Mouse (Mus musculus): Measurements from ENCODE around the gene Selenow.

Selenow gene

DNA sequence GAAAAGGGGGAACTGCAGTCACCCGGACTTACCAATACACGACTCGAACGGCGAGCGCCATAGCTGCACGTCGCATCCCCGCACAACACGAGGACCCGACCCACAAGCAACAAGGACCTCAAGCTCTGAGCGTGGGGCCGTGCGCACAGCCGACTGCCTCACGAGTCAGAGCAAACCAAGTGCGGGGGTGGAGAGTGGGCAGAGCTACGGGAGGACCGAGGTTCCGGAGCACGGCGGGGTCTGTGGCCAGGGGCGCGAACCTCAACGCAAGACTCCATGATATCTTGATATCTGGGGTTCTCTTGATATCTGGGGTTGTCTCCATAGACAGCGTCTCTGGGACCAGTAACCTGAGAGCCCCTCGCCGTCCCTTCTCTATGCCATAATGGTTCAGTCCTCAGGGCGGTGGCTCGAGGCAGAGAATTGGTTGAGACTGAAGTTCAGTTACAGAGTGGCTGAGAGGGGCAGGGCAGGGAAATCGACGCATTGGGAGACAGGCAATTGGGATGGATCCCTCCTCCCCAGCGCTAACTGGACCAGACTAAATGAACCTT, at the start of gene Selenow:
Gene Selenow, minus strand, starts transcription at position 183 of the 554 bp plus-strand sequence.
- peak; percentile 88 for DNase-seq (ENCODE audit: low spot score)

DNA sequence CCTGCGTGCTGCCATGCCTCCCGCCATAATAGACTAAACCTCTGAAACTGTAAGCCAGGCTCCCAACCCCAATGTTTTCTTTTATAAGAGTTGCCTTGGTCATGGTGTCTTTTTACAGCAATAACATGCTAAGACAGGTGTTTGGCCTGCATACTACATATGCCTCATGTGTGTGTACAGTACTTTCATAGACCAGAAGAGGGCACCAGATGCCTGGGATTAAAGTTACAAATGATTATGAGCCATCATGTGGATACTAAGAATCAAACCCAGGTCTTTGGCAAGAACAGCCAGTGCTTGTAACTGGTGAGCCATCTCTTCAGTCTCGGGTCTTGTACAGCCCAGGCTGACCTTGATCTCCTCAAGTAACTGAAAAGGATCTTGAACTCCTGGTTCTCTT, 47.5 kb upstream of the Selenow start:
- no peak for DNase-seq (ENCODE audit: low spot score)

DNA sequence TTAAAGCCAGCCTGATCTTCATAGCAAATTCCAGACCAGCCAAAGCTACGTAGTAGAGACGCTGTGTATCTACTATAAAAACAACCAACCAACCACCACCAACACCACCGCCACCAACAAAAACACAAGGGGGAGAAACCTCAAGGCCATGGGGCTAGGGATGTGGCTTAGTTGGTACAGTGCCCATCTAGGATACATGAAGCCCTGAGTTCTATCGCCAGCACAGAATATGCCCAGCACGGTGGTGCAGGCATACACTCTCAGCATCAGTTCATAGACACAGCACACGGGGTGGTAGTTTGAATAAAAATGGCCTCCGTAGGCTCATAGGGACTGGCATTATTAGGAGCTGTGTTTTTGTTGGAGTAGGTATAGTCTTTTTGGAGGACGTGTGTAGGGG, 46.1 kb upstream of the Selenow start:
- no peak for DNase-seq (ENCODE audit: low spot score)

DNA sequence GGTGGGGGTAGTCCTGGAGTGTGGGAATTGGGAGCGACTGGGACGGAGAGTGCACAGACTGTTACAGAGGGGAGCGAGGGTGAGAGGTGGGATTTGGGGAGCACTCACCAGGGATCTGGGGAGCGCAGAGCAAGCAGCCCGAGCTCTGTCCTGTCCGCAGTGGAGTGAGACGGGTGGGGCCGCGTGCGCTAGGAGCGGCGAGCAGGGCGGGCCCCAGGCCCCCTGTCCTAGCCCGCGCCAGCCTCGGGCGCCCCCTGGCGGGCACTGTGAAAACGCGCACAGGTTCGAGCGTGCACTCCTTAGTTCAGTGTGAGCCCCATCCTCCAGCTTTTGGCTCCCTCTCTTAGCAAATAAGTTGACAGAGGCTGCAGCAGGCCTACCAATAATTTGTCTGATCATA, 45.1 kb upstream of the Selenow start, which contains the start of gene Ehd2:
Gene Ehd2, minus strand, starts transcription at position 256 of the 400 bp plus-strand sequence.
- DNase-seq (ENCODE audit: low spot score), result peak; percentile 86

DNA sequence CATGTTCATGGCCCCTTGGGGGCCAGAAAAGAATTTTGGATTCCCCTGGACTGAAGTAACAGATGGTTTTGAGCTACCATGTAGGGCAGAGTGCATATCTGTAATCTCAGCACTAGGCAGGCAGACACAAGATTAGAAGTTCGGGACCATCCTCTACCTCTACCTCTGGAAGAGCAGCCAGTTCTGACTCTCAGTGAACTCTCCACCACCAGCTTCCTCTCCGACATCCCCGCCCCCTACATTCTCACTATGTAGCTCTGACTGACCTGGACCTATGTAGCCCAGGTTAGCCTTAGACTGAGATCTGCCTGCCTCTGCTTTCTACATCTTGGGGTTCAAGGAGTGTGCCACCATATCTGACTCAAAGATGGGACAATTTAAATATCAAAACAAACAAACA, 44.3 kb upstream of the Selenow start:
- no peak for DNase-seq (ENCODE audit: low spot score)

DNA sequence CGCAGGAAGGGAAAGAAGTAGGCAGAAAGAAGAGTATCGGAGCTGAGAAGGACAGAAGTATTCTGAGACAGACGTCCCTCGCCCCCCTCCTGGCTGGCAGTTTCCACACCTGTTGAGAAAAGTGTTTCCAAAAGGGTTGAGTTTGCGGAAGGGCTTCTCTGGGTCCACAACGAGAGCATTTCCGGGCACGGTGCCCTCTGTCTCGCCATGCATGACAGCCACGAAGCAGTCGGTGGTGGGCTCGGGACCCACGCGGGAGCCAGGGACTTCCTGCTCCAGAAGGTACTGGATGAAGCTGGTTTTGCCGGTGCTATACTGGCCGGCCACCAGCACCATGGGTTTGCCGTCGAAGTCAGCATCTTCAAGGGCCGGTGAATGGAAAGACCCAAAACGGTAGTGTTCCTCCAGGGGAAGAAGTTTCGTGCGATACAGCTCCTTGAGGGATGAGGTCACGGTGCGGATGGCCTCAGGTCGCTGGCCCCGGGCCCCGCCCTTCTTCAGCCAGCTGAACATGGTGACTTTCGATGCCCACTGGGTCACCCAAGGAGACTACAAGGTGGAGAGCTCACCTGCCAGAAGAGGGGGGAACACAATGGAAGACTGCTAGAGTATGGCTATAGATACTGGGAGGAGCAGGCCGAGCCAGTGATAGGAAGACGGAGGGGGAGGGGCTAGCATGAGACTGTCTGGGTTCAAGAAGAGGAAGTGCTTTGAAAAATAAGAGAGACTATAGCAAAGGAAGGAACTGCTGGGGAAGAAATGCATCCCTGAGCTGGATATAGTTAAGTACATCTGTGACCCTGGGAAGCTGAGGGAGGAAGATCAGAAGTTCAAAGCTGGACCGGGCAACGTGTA, 41.8 kb upstream of the Selenow start:
- DNase-seq (ENCODE audit: low spot score), result no peak

DNA sequence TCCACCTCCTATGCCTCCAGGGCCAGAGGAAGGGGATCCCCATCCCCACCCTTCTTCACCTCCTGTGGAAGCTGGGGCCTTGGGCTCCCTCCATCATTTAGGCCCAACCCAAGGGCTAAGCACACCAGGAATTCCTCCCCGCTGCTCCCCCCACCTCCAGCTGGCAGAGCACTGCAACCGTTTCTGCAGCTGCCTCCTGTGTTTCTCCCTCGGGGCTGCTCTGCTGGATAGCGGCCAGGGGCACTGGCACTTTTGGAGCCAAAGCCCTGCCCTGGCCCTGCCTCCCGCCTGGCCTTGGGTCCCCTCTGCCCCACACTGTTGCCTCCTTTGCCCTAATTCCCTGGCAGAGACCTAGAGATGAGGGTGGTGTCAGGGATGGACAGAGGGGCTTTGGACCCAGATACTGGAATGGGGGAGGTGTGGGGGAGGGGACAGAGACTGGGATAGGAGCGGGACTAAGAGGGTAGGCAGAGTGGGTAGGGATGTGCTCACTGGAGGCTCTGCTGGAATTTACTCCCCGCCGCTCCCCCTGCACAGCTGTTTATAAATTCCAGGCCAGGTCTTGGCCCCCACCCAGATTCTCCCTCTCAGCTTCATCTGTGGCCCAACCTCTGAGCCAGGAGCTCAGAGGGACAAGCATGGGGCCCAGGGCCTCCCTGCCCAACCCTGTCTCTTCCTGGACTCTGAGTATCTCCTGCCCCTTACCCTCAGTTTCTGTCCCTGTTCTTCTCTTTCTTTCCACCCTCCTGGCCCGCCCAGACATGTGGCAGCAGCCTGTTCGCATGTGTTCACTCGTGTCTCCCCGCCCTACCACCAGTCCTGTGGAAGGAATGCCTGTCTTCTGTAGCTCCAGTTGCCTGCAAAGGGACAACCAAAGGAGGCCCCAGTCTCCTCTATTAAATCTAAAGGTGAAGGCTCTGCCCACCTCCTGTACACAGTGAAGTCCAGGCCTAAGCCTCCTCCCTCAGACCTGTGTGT, 40.4 kb upstream of the Selenow start:
- DNase-seq (ENCODE audit: low spot score), result peak; percentile 75

DNA sequence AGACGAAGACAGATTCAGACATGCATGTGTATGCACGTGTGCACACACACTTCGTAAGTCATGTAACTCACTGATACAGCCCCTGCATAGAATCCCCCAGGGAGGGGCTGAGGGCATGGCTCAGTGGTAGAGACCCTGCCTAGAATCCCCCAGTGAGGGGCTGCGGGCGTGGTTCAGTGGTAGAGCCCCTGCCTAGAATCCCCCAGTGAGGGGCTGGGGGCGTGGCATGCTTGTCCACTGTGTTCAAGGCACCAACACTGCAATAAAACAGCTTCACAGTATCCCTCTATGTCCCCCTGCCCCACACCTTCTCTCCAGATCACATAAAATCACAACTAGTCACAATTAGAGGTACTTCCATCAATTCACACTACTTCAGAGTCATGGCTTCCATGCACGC, 39.6 kb upstream of the Selenow start:
- DNase-seq (ENCODE audit: low spot score), result no peak

DNA sequence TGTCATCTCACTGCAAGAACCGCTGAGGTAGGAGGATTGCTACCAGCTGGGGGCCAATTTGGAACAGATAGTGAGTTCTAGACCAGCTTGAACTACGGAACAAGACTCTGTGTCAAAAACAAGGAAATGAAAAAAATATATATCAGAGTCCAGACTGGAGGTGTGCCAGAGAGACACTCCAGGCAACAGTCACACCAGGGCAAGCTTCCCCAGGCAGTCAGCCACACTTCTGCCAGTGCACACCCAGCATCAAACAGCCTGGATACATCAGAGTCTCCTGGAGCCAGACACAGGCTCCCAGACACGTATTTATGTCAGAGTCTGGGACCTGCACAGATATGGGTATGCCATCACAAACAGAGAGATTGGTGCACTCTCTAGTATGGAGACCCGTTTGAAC, 39.0 kb upstream of the Selenow start:
- DNase-seq (ENCODE audit: low spot score), result no peak

DNA sequence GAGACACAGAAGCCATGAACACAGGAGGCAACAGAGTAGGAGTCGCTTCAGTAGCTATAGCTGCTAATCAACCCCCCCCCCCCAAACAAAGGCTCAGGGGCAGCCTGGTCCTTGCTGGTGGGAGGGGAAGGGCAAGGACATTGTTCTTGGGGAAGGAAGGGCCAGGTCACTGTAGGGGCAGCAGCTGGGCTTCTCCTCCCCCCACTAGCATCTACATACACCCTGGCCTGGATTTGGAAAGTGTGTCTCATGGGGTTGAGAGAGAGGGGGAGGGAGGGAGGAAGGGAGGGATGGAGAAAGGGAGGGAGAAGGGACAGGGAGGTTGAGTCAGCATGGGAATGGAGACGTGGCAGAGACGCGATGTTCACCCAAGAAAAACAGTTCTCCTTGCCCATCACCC, 38.5 kb upstream of the Selenow start:
- DNase-seq (ENCODE audit: low spot score), result no peak

DNA sequence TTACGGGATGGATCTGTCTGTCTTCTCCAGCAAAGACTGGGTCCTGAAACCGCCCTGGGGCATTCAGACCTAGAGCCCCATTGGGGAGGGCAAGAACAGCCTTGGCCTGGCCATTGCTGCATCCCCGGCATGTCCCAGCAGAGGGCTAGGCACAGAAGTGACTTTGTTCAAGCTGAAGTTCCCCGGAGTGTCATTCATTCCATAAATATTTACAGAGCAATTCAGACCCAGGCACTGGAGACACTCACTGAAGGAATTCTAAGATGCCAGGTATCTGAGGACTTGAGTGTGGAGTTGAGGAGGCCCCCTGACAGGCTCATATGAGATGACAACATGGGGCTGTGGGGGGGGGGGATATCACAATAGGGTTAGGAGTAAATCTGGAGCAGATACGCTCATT, 33.9 kb upstream of the Selenow start:
- DNase-seq (ENCODE audit: low spot score), result no peak

DNA sequence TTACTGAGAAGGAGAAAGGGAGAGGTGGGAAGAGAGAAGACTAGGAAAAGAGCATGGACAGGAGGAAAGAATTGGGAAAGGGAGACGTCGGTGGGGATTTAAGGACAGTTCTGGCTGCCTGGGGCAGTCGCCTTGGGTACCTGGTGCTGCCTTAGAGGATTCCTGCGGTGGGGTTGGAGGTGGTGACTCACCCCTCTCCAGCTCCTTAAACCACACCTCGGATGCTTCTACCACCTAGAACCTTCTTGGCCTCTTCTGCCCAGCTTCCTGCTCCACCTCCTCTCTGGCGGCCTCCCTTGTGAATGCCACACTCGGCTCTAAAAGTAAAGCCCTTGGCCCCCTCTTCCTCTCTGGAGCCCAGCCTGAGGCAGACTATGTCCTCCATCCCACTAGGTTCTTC, 33.3 kb upstream of the Selenow start:
- no peak for DNase-seq (ENCODE audit: low spot score)

DNA sequence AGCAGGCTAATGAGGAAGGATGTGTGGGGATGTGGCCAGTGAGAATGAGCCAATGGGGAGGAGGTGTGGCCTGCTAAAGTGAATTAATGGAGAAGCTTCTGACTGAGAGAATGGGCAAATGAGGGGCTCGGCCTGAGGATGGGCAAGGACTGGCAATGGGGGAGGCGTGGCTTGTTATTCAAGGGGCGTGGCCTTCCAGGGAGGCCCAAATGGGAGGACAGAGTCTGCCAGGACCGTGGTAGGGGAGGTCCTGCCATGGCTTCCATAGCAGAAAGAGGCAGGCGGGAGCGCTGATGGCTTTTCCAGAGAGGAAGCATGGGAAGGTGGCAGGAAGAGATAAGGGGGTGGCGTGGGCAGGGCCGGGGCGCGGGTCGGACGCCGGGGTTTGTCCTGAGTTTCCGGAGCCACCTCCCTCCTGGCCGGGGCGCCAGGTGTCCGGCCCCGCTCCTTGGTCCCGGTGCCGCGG, 32.8 kb upstream of the Selenow start:
- DNase-seq (ENCODE audit: low spot score), result no peak

DNA sequence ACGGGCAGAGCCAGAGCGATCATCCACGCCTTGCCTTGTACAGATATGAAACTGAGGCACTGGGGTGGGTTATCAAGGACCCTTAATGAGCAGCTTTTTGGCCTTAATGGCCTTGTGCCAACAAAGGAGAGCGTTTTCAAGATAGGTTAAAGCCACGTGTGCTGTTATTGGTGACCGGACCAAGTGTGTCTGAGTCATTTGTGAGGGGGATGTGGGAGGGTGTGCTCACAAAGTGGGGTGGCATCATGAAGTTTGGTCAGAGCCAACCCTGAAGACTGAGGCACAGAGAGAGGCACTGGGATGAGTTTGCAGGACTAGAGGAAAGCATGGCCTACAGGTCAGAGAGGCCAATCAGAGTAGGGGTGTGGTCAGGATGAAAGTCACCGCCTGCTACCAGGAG, 32.2 kb upstream of the Selenow start:
- DNase-seq (ENCODE audit: low spot score), result no peak

DNA sequence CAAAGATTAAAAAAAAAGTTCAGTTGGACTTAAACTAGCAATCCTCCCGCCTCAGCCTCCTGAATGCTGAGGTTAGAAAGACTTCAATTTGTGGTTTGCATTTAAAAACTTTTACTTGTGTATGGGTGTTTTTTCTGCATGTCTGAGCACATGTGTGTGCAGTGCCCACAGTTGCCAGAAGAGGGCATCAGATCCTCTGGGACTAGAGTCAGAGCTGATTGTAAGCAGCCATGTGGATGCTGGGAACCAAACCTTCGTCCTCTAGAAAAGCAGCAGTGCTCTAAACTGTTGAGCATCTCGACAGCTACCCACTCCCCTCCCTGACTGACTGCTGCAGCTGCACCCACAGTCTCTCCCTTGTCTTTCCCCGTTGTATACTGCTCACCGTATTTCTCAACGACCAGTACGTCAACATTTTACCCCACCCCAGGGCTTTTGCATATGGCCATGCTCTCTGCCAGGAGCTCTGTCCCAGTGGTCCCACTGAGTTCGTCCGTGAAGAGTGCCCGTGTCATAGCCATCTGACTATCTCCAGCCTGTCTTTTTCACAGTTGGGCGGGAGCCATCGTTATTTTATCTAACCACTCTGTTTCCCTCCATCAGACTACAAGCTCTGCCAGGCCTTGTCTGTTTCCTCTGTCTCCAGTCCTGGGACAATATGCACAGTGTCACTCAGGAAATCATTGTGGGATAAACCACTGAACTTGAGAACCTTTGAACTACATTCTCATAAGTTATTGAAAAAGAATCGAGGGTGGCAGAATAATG, 31.3 kb upstream of the Selenow start:
- DNase-seq (ENCODE audit: low spot score), result no peak

DNA sequence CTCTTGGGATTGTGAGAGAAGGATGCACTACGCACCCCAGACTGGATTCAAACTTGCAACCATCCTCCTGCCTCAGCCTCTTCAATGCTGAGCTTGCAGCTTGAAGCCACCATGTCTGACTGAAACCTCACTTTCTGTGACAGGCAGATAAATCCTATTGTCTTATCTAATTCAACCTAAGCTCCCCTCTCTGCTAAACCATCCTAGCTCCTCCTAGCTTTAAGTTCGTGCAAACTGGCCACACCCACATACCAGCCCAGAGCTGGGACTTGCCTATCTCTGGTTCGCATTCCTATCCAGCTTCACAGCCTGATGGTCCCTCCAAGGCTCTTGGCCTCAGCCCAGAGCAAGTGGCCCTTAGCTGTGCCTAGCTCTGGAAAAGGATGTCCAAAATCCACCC, 30.2 kb upstream of the Selenow start:
- DNase-seq (ENCODE audit: low spot score), result no peak

DNA sequence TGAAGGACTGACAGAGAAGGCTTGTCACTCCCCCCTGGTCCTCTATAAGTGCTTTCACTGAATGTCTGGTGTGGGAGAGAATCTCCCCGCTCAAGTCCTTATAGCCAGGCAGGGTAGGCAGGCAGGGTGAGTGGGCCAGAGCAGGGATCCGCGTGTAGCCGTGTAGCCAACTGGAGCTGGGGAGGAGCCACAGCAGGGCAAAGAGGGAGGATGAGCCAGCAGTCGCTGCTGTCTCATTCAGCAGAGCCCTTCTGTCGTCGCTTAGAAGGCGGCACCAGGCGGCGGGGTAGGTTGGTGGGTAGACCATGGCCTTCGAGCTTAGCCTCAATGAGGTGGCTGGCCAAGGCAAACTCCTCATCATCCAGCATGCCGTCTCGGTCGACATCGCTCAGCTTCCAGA, 27.8 kb upstream of the Selenow start:
- DNase-seq (ENCODE audit: low spot score), result no peak

DNA sequence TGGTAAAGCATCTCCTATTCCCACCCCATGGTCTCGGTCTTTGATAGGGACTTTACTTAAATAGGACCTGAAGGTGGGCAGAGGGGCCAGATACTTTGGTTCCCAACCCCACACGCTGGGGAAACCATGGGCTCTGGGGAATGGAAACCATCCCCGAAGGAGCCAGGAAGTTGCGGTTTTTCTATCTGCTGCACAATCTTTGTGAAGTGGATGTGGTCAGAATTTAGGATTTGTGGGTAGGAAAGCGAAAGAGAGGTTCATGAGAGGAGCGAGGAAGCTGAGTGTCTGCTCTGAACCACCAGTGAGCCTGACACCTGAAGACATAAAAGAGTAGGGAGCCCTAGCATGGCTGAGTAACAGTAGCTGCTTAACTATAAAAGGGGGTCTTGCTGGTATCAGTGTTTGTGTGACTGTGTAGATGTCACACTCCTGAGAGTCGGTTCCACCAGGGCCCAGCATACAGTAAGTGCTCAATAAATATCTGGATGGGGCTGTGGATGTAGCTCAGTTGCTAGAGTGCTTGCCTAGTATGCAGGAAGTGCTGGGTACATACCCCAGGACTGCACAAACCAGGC, 27.1 kb upstream of the Selenow start:
- DNase-seq (ENCODE audit: low spot score), result no peak

DNA sequence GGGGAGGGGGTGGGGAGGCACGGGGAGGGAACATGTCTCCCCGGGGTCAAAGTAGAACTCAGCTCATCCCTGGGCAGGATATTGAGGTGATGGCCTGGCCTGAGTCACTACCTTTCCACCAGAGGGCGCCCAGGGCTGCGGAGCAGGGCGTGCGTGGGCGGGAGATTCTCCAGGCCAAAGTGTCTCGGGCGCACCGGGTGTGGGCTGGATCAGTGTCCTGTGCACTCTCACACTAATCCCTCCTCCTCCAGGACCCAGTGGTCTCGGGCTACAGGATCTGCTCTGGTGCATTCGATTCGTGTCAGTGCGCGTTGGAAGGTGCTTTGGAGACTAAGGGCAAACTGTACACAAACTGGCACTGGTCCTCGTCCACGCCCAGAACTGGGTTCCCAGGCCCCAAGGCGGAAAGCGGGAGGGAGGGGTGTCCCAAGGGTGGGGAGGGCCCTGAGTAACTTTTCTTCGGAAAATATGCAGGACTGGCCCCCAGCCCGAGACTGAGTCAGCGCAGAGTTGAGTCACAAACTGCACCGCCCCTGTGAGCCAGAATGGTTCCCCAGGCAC, 26.3 kb upstream of the Selenow start:
- peak; percentile 90 for DNase-seq (ENCODE audit: low spot score)

DNA sequence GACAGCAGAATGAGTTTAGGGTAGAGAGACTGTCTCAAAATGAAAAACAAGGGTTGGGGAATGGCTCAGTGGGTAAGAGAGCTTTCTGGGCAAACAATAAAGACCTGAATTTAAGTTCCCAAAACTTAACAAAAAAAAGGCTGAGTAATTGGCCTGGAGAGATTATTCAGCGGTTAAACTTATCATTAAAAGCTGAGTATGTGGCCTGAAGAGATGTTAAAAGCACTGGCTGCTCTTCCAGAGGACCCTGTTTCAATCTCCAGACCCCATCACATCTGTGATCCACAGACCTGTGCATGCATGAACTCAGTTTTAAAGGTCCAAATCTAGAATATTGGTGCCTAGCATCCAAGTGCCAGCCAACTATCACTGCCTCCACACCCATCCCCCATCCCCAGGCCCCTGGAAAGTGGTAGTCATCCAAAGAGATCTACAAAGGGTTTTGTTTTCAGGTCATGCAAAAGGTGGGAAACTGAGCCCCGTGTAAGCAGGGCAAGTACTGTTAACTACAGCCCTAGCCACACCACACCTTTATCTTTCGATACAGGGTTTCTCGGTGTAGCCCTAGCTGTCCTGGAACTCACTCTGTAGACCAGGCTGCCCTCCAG, 25.6 kb upstream of the Selenow start:
- DNase-seq (ENCODE audit: low spot score), result no peak
